Mouse (Mus musculus): ENCODE data around the gene Slc25a34. TPM values are rescaled to one million over a fixed set of nuclear protein-coding genes. Genes with fewer than 3 reads are reported as not detected.

The Slc25a34 gene
- polyA plus RNA-seq, 1 experiment from 2014 or later: 1.1 TPM

DNA sequence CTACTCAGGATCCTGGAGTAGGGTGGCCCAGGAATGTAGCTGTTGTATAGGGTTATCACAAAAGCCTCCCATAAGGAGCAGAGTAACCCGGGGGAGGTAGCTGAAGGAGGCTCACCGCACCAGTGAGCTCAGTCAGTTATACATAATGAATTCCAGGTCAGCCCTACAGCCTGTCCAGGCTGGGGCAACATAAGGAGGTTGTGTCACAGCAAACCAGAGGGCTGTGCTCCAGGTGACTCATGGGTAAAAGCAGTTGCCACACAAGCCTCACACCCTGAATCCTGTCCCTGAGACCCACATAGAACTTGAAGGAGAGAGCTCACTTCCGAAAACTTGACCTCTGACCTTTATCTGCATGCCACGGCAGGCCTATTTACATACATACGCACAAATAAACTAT lies 54.7 kb downstream of the Slc25a34 start:
- H3K27ac ChIP-seq (ENCODE audit: low read length): no peak overlapping the region
- no peak overlapping the region for H3K4me2 ChIP-seq (replicated peaks; ENCODE audit: low read depth, low read length)
- DNase-seq (ENCODE audit: low spot score): peak; percentile 42
- H3K9me3 ChIP-seq (ENCODE audit: low read length): no peaks in the 10 kb centered on the region
- peaks cover 8% of the 10 kb centered on the region for H3K4me1 ChIP-seq (ENCODE audit: insufficient read depth, low read depth, low read length)
- WGBS: 70% methylated on average over 5 of the region's 5 CpGs
- no peaks in the 10 kb centered on the region for H3K36me3 ChIP-seq (ENCODE audit: insufficient read depth, low read length)
- H3K9ac ChIP-seq (replicated peaks; ENCODE audit: low read depth): no peak overlapping the region
- TF ChIP-seq CTCF (IDR thresholded peaks at IDR 0.05) (no peak), EP300 (IDR thresholded peaks at IDR 0.05) (no peak)
- H3K4me3 ChIP-seq (ENCODE audit: low read depth, low read length): no peak overlapping the region
- ATAC-seq: no peak
- no peaks in the 10 kb centered on the region for H3K27me3 ChIP-seq (replicated peaks; ENCODE audit: insufficient read depth, low read length)

Other genes with a start within 250 kb of the Slc25a34 start
- 0.07 and 0.11 TPM in 2 replicates for gene Clcnka, start 225.1 kb downstream of the Slc25a34 start, polyA plus RNA-seq (2015; fragmentation: Nextera tagmentation; extraction: Ambion mirVana)
- not detected in 2 replicates for gene Clcnkb, start 207.8 kb downstream of the Slc25a34 start, polyA plus RNA-seq (2015; fragmentation: Nextera tagmentation; extraction: Ambion mirVana)
- 1.9 and 2.3 TPM in 2 replicates for gene Hspb7, start 203.0 kb downstream of the Slc25a34 start, polyA plus RNA-seq (2015; fragmentation: Nextera tagmentation; extraction: Ambion mirVana)
- gene Srarp, start 187.7 kb downstream of the Slc25a34 start, polyA plus RNA-seq (2015; fragmentation: Nextera tagmentation; extraction: Ambion mirVana): not detected in 2 replicates
- gene Zbtb17, start 179.2 kb downstream of the Slc25a34 start, polyA plus RNA-seq (2015; fragmentation: Nextera tagmentation; extraction: Ambion mirVana): 14.1 and 14.3 TPM in 2 replicates
- 5.7 and 8.8 TPM in 2 replicates for gene Spen, start 85.2 kb downstream of the Slc25a34 start, polyA plus RNA-seq (2015; fragmentation: Nextera tagmentation; extraction: Ambion mirVana)
- gene Fblim1, start 17.7 kb downstream of the Slc25a34 start, polyA plus RNA-seq (2015; fragmentation: Nextera tagmentation; extraction: Ambion mirVana): 52.3 and 57.5 TPM in 2 replicates
- 3.5 and 3.6 TPM in 2 replicates for gene Tmem82, start 5.2 kb downstream of the Slc25a34 start, polyA plus RNA-seq (2015; fragmentation: Nextera tagmentation; extraction: Ambion mirVana)
- gene Plekhm2, start 41.1 kb upstream of the Slc25a34 start, polyA plus RNA-seq (2015; fragmentation: Nextera tagmentation; extraction: Ambion mirVana): 5.2 and 5.3 TPM in 2 replicates
- not detected in 2 replicates for gene Rsc1a1, start 61.8 kb upstream of the Slc25a34 start, polyA plus RNA-seq (2015; fragmentation: Nextera tagmentation; extraction: Ambion mirVana)
- gene Ddi2, start 99.6 kb upstream of the Slc25a34 start, polyA plus RNA-seq (2015; fragmentation: Nextera tagmentation; extraction: Ambion mirVana): 16.8 and 19.7 TPM in 2 replicates
- 0.25 and 0.27 TPM in 2 replicates for gene Agmat, start 122.9 kb upstream of the Slc25a34 start, polyA plus RNA-seq (2015; fragmentation: Nextera tagmentation; extraction: Ambion mirVana)
- gene Dnajc16, start 167.1 kb upstream of the Slc25a34 start, polyA plus RNA-seq (2015; fragmentation: Nextera tagmentation; extraction: Ambion mirVana): 3.3 and 3.7 TPM in 2 replicates
- 19.2 and 20.2 TPM in 2 replicates for gene Casp9, start 169.8 kb upstream of the Slc25a34 start, polyA plus RNA-seq (2015; fragmentation: Nextera tagmentation; extraction: Ambion mirVana)
- gene Cela2a, start 202.3 kb upstream of the Slc25a34 start, polyA plus RNA-seq (2015; fragmentation: Nextera tagmentation; extraction: Ambion mirVana): not detected in 2 replicates
- not detected in 2 replicates for gene Ctrc, start 222.5 kb upstream of the Slc25a34 start, polyA plus RNA-seq (2015; fragmentation: Nextera tagmentation; extraction: Ambion mirVana)